ENCODE assay signal across 11 mouse cellular contexts in genomic region chr4:59239312-59239728, GRCm38 (mm10). TPM values are rescaled to one million over a fixed set of nuclear protein-coding genes. Genes with fewer than 3 reads are reported as not detected.
DNase-seq lines count a peak whose midpoint lies in the region; ATAC-seq and TF ChIP-seq lines count a peak whose summit lies in the region.
"Had no signal": no experiment of that assay in that cellular context is flagged by ENCODE, and none has a peak within 500 bp of the region (broad histone marks: within the 10 kb centered on the region; RNA-seq: fewer than 3 reads in every experiment).

No protein-coding gene starts in this region.

- no peak overlapping the region for H3K9ac ChIP-seq in kidney, embryonic 14.5 days (ENCODE audit: low read depth, low read length)
- no peak overlapping the region for H3K9ac ChIP-seq in heart, embryonic 12.5 days
- H3K9ac ChIP-seq: neural tube, embryonic 12.5 days had no signal

- H3K27ac ChIP-seq in kidney, embryonic 14.5 days (ENCODE audit: low read depth, low read length), result no peak overlapping the region
- peak overlapping the region; percentile 37; the same call in 1 of the 2 replicates for H3K27ac ChIP-seq in bone marrow, adult 2 months (ENCODE audit: control insufficient read depth, insufficient read depth, low read depth, low read length, poor library complexity)
- no peak overlapping the region for H3K27ac ChIP-seq in heart, embryonic 12.5 days (ENCODE audit: poor library complexity, severe bottlenecking)
- no peak overlapping the region for H3K27ac ChIP-seq in left cerebral cortex, adult 2 months
- H3K27ac ChIP-seq: neural tube, embryonic 12.5 days had no signal

- DNase-seq in kidney, adult 9 months, result no peak
- DNase-seq in lung, postnatal 10 days, result peak; percentile 25
- DNase-seq in right cerebral cortex, postnatal 36 days (ENCODE audit: low spot score in 2 of 2), result no peak
- DNase-seq in left cerebral cortex, adult 2 months (ENCODE audit: extremely low spot score in 1 of 2, low spot score in 2 of 2), result no peak
- DNase-seq in neural tube, embryonic 10.5 days (ENCODE audit: extremely low spot score, low spot score), result no peak
- DNase-seq: cerebellum, adult 18-20 months; gastrocnemius, postnatal 14 days had no signal

- H3K36me3 ChIP-seq in kidney, embryonic 14.5 days (ENCODE audit: control insufficient read depth, insufficient read depth, low read length), result no peaks in the 10 kb centered on the region
- H3K36me3 ChIP-seq in heart, embryonic 12.5 days, result no peaks in the 10 kb centered on the region
- H3K36me3 ChIP-seq: neural tube, embryonic 12.5 days had no signal

- intact Hi-C loops in left cerebral cortex, adult 2 months (cut with DNase I), result no loop called here

- H3K9me3 ChIP-seq in kidney, embryonic 14.5 days (ENCODE audit: control insufficient read depth, low read length), result no peaks in the 10 kb centered on the region
- no peaks in the 10 kb centered on the region for H3K9me3 ChIP-seq in heart, embryonic 12.5 days (replicated peaks)
- H3K9me3 ChIP-seq: neural tube, embryonic 12.5 days had no signal

- H3K4me3 ChIP-seq in kidney, embryonic 14.5 days (ENCODE audit: low read length), result no peak overlapping the region
- H3K4me3 ChIP-seq in bone marrow, adult 2 months (replicated peaks; ENCODE audit: control insufficient read depth, low read depth, low read length), result no peak overlapping the region
- H3K4me3 ChIP-seq in heart, embryonic 12.5 days, result no peak overlapping the region
- H3K4me3 ChIP-seq in left cerebral cortex, adult 2 months, result no peak overlapping the region
- H3K4me3 ChIP-seq: neural tube, embryonic 12.5 days had no signal

- H3K4me2 ChIP-seq in kidney, embryonic 14.5 days (replicated peaks; ENCODE audit: low read depth, low read length), result 0 out of 2 replicates have a peak overlapping the region, but pooled peaks have one; percentile 8
- H3K4me2 ChIP-seq in heart, embryonic 12.5 days, result peak overlapping the region; percentile 46
- H3K4me2 ChIP-seq: neural tube, embryonic 12.5 days had no signal

- TF ChIP-seq CTCF in bone marrow, adult 2 months (IDR thresholded peaks at IDR 0.05; ENCODE audit: control insufficient read depth, insufficient read depth, low read length), result no peak
- no peak for TF ChIP-seq CTCF in left cerebral cortex, adult 2 months (IDR thresholded peaks at IDR 0.05)

- ATAC-seq in kidney, embryonic 14.5 days (ENCODE audit: low FRiP score, low TSS enrichment), result 0 out of 2 replicates have a peak, but pooled peaks have one; percentile 20
- ATAC-seq in heart, embryonic 12.5 days (ENCODE audit: insufficient number of reproducible peaks, low FRiP score), result no peak; the same call in 1 of the 2 replicates

- no peaks in the 10 kb centered on the region; the same call in 1 of the 2 replicates for H3K4me1 ChIP-seq in kidney, embryonic 14.5 days (ENCODE audit: control insufficient read depth, insufficient read depth, low read length)
- H3K4me1 ChIP-seq in bone marrow, adult 2 months (ENCODE audit: control insufficient read depth, insufficient read depth, low read length), result peaks cover 8% of the 10 kb centered on the region
- peaks cover 15% of the 10 kb centered on the region for H3K4me1 ChIP-seq in heart, embryonic 12.5 days (replicated peaks)
- H3K4me1 ChIP-seq: neural tube, embryonic 12.5 days had no signal

- H3K27me3 ChIP-seq in kidney, embryonic 14.5 days (ENCODE audit: control insufficient read depth, insufficient read depth, low read length), result no peaks in the 10 kb centered on the region; the same call in 1 of the 2 replicates
- no peaks in the 10 kb centered on the region for H3K27me3 ChIP-seq in heart, embryonic 12.5 days (replicated peaks)
- H3K27me3 ChIP-seq: neural tube, embryonic 12.5 days had no signal

- 11% methylated on average over 9 of the region's 9 CpGs for WGBS in kidney, embryonic 14.5 days
- 41% methylated on average over 9 of the region's 9 CpGs for WGBS in bone marrow, adult 2 months
- 20% methylated on average over 9 of the region's 9 CpGs for WGBS in heart, embryonic 12.5 days

- TF ChIP-seq POLR2A in bone marrow, adult 2 months (IDR thresholded peaks at IDR 0.05; ENCODE audit: borderline replicate concordance, control insufficient read depth, low read depth, low read length), result no peak

RNA-seq across cellular contexts. Expression of gene Ugcg, which starts 50.3 kb away (rescaled TPM):
- polyA plus RNA-seq in kidney, embryonic 14.5 days (2014; fragmentation: Nextera tagmentation; extraction: Ambion mirVana), result 12.7 and 16.0 TPM in 2 replicates
- 17.5 and 18.7 TPM in 2 replicates for polyA plus RNA-seq in bone marrow, adult 2 months (2011; ENCODE audit: insufficient read depth, insufficient read length, low replicate concordance, missing spikeins)
- polyA plus RNA-seq in heart, embryonic 12.5 days (2016; fragmentation: Nextera tagmentation; extraction: Ambion mirVana), result 12.3 and 12.5 TPM in 2 replicates
- total RNA-seq in left cerebral cortex, adult 2 months (2021), result 10 to 100 TPM; 79.8 to 90.3 TPM
